Mouse (Mus musculus) ES-E14 (cell line): ENCODE data around the gene Ptpn7. TPM values are rescaled to one million over a fixed set of nuclear protein-coding genes. Genes with fewer than 3 reads are reported as not detected.
"Not testable (repeated sequence)": the region's sequence is repeated elsewhere in the genome, so short reads cannot be mapped to it uniquely, and the experiment has no call there.

ENCODE experiments used
- DNase-seq: peaks from one replicate; pipeline ENCODE4 v3.0.0-alpha.2; 2013; ENCODE audit warnings: low read depth, low spot score
- H3K27ac ChIP-seq: 2 replicates; pipeline ENCODE4 v1.5.1; 2012; ENCODE audit warnings: low read depth, mild to moderate bottlenecking, low read length, moderate library complexity, mixed read lengths; ENCODE audit not compliant: poor library complexity, insufficient read depth, severe bottlenecking
- H3K36me3 ChIP-seq: 2 replicates; pipeline ENCODE4 v1.6.1; 2012; ENCODE audit warnings: mild to moderate bottlenecking, low read length, moderate library complexity, mixed read lengths; ENCODE audit not compliant: control insufficient read depth, poor library complexity, insufficient read depth, severe bottlenecking
- H3K4me1 ChIP-seq, 2 experiments: fragments of 150-350 bp in 1 of 2; sonication (generic) in 1 of 2; 2 replicates each; pipeline ENCODE4 v1.6.1; 2012; ENCODE audit warnings: low read length in 2 of 2, mild to moderate bottlenecking in 1 of 2, mixed read lengths in 1 of 2; ENCODE audit not compliant: control insufficient read depth in 2 of 2, insufficient read depth in 2 of 2, poor library complexity in 1 of 2
- H3K4me3 ChIP-seq, 2 experiments: fragments of 150-350 bp in 1 of 2; sonication (generic) in 1 of 2; 2 replicates each; pipeline ENCODE4 v1.5.1; 2012; ENCODE audit warnings: low read length in 2 of 2, low read depth in 1 of 2, mild to moderate bottlenecking in 1 of 2, mixed read lengths in 1 of 2; ENCODE audit not compliant: insufficient read depth in 1 of 2, poor library complexity in 1 of 2, severe bottlenecking in 1 of 2
- H3K9ac ChIP-seq: 2 replicates; pipeline ENCODE4 v1.6.1; 2012; ENCODE audit warnings: low read depth, mild to moderate bottlenecking, low read length, mixed read lengths; ENCODE audit not compliant: poor library complexity, insufficient read depth, severe bottlenecking
- H3K9me3 ChIP-seq: fragments of 150-350 bp; sonication (generic); 2 replicates; pipeline ENCODE4 v1.6.1; 2012; ENCODE audit warnings: low read depth, mild to moderate bottlenecking, low read length; ENCODE audit not compliant: control insufficient read depth, insufficient read depth
- CHD2 ChIP-seq: IDR thresholded peaks from 2 replicates; pipeline ENCODE4 v1.6.1; 2014; ENCODE audit warnings: mild to moderate bottlenecking, low read depth, low read length, inconsistent platforms
- HCFC1 ChIP-seq: IDR thresholded peaks from 2 replicates; pipeline ENCODE4 v1.6.1; 2012; ENCODE audit warnings: low read length, inconsistent platforms, borderline replicate concordance; ENCODE audit not compliant: insufficient read depth
- MAFK ChIP-seq: IDR thresholded peaks from 2 replicates; pipeline ENCODE4 v1.6.1; 2014; ENCODE audit warnings: mild to moderate bottlenecking, low read depth, low read length, inconsistent platforms; ENCODE audit not compliant: insufficient read depth
- ZC3H11A ChIP-seq: IDR thresholded peaks from 2 replicates; pipeline ENCODE4 v1.6.1; 2012; ENCODE audit warnings: low read depth, mild to moderate bottlenecking, inconsistent platforms, low read length, borderline replicate concordance
- ZNF384 ChIP-seq: IDR thresholded peaks from 2 replicates; pipeline ENCODE4 v1.6.1; 2012; ENCODE audit warnings: low read depth, low read length, inconsistent platforms
- in situ Hi-C, 2 experiments: fragments of 600-800 bp; cut with MboI; formaldehyde crosslinking; loops; one replicate each; pipeline ENCODE4 v1.15.1; 2025; ENCODE audit warnings: low sequenced_read_pairs in 2 of 2, inconsistent platforms in 1 of 2; ENCODE audit not compliant: unreplicated experiment in 2 of 2
- total RNA-seq: library from RNA; depleted of rRNA; stranded (reverse); fragments of 300-350 nt; gene quantifications from 2 replicates; pipeline ENCODE4 v1.2.3, GENCODE M21; 2012

Gene Ptpn7
- total RNA-seq, 1 experiment: 1.1 TPM

DNA sequence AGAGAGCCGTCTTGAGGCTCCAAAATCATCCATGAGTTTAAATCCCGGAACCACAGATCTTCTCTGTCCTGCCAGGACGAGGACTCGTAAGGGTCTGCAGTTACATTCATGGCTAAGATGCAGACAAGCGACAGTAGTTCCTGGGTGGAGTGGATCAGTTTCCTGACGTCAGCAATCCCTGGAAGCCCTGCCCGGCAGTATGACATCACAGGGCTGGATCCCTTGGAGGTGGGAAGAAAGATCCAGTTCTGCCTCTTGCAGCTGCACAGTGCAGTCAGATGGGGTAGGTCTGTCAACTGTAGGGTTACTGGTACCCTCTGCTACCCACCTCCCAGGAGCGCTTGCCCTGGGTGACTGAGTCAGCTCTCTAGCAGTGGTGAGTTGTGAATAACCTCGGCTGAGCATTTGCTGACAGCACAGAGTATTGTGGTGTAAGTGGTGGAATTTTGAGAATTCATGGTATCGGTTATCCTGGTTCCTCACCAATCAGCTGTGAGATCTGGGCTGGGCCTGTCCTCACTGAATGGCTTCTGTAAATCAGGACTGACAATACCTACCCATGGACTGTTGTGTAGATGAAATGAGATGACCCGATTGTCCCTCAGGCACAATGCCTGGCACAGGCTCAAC, 51.6 kb downstream of the Ptpn7 start:
- Histone ChIP-seq H3K4me3 (no peak overlapping the region), H3K4me1 (peaks cover 4 to 36% of the 10 kb centered on the region in 2 experiments), H3K9me3 (no peaks in the 10 kb centered on the region), H3K27ac (no peak overlapping the region), H3K36me3 (no peaks in the 10 kb centered on the region), H3K9ac (no peak overlapping the region)
- TF ChIP-seq ZNF384 (no peak), ZC3H11A (no peak), CHD2 (no peak), HCFC1 (no peak), MAFK (no peak)
- in situ Hi-C loops: no loop called here
- DNase-seq: no peak

DNA sequence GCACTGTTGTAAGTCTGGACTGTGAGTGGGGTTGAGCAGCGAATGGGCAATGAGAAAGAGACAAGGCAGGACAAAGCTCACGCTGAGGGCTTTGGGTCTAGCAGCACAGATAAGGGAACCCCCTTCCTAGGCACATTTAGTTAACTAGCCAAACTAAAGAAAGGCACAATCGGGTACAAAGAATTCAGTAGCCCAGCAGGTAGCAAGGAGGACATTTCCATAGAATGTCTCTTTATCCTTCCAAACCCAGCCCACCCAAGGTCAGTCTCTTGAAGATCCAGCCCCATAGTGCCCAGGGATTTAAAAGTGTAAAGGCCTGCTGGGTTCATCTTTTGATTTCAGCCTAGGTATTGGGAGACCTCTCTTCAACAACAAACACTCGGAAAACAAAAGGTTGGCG, 53.4 kb downstream of the Ptpn7 start:
- Histone ChIP-seq H3K9me3 (no peaks in the 10 kb centered on the region), H3K27ac (peak overlapping the region; percentile 79), H3K4me1 (peaks cover 4 to 35% of the 10 kb centered on the region in 2 experiments), H3K9ac (no peak overlapping the region), H3K36me3 (no peaks in the 10 kb centered on the region), H3K4me3 (no peak overlapping the region)
- DNase-seq: peak; percentile 65
- TF ChIP-seq ZC3H11A (no peak), HCFC1 (no peak), MAFK (no peak), CHD2 (no peak), ZNF384 (no peak)
- in situ Hi-C loops: no loop called here

DNA sequence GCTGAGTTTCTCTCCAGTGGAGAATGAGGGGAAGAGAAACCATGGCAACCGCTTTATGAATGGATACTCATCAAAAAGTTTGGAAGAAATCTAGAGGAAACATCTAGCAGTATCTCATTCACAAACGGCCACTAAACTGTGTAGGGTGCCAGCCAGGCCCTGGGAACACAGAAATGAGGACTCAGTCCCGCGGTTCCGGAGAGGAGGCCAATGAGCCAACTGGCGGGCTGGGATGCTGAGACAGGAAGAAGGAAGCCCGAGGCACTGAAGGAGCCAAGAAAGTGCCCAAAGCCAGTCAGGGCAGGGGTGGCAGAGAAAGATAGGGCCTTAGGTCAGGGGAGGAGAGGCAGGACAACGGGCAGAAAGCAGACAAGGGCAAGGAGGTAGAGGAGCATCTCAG, 53.9 kb downstream of the Ptpn7 start:
- Histone ChIP-seq H3K27ac (peak overlapping the region; percentile 78), H3K36me3 (no peaks in the 10 kb centered on the region), H3K9ac (peak overlapping the region; percentile 6; the same call in 1 of the 2 replicates), H3K9me3 (no peaks in the 10 kb centered on the region), H3K4me1 (peaks cover 4 to 36% of the 10 kb centered on the region in 2 experiments), H3K4me3 (peak overlapping the region in 1 of 2 experiments; percentile 3; a peak in 1 of 4 replicates)
- DNase-seq: no peak
- in situ Hi-C loops: no loop called here
- TF ChIP-seq ZNF384: no peak
- no peak for TF ChIP-seq ZC3H11A
- TF ChIP-seq HCFC1: no peak
- no peak for TF ChIP-seq CHD2
- TF ChIP-seq MAFK: no peak

DNA sequence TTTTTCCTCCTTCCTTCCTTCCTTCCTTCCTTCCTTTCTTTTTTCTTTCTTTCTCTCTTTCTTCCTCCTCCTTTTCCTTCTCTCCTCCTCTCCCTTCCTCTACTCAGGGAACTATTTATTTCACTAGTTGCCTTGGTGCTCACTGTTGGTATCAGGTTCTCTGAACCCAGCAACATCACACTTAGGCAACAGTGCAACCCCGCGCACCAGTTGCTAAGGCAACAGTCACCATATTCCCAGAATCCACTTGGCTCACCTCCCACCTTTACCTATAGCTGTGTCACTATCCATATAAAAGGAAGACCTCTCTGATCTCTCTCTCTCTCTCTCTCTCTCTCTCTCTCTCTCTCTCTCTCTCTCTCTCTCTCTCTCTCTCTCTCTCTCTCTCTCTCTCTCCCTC, 54.5 kb downstream of the Ptpn7 start:
- H3K9ac ChIP-seq, H3K36me3 ChIP-seq, in situ Hi-C loops, DNase-seq, H3K9me3 ChIP-seq, H3K4me3 ChIP-seq: not testable (repeated sequence)
- Histone ChIP-seq H3K27ac (peak overlapping the region; percentile 78), H3K4me1 (peaks cover 4 to 36% of the 10 kb centered on the region in 2 experiments)

DNA sequence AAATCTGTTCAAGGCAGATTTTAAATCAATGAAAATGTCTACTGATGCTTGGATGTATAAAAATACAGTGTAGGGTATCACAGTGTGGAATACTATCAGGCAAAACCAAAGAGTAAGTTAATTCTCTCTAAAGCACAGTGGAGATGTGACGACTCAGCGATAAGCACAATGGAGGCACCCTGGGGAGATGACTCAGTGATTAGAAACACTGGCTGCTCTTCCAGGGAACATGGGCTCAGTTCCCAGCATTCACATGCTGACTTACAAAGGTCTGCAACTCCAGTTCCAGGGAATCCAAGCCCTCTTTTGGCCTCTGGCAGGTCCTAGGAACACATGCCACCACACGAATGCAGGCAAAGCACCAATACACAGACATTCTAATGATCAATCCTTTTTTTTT, 55.7 kb downstream of the Ptpn7 start:
- Histone ChIP-seq H3K27ac (no peak overlapping the region), H3K4me3 (no peak overlapping the region), H3K9ac (no peak overlapping the region), H3K4me1 (peaks cover 4 to 31% of the 10 kb centered on the region in 2 experiments), H3K36me3 (no peaks in the 10 kb centered on the region), H3K9me3 (no peaks in the 10 kb centered on the region)
- no peak for DNase-seq
- in situ Hi-C loops: no loop called here
- TF ChIP-seq HCFC1 (no peak), CHD2 (no peak), MAFK (no peak), ZNF384 (no peak), ZC3H11A (no peak)
